Mouse (Mus musculus) ovary, postnatal 10 days (tissue): ENCODE measurements around the gene Rdh1.
"Not testable (repeated sequence)": the region's sequence is repeated elsewhere in the genome, so short reads cannot be mapped to it uniquely, and the experiment has no call there.

Experiments used
- DNase-seq: peaks from one replicate; pipeline ENCODE4 v3.0.0; 2022; ENCODE audit warnings: low spot score

The Rdh1 gene

GRCm38 (mm10) chr10:127750136-127750777 lies 9.3 kb upstream of the Rdh1 start:
- DNase-seq: no peak

- no peak for DNase-seq
Observed at GRCm38 (mm10) chr10:127751548-127751947, 8.0 kb upstream of the Rdh1 start, which contains the start of gene Gpr182. TSS of gene Gpr182 (minus strand) at chr10:127751732.

- DNase-seq: no peak
Observed at GRCm38 (mm10) chr10:127754566-127755166, 4.9 kb upstream of the Rdh1 start.

GRCm38 (mm10) chr10:127755246-127755645 lies 4.3 kb upstream of the Rdh1 start:
- DNase-seq: no peak

GRCm38 (mm10) chr10:127755770-127756468 lies 3.6 kb upstream of the Rdh1 start:
- DNase-seq: no peak

GRCm38 (mm10) chr10:127762926-127763325 lies 3.4 kb downstream of the Rdh1 start:
- not testable (repeated sequence) for DNase-seq

- no peak for DNase-seq
Observed at GRCm38 (mm10) chr10:127763914-127764680, 4.6 kb downstream of the Rdh1 start.

GRCm38 (mm10) chr10:127766564-127766963 lies 7.0 kb downstream of the Rdh1 start:
- DNase-seq: no peak

GRCm38 (mm10) chr10:127776011-127776410 lies 16.5 kb downstream of the Rdh1 start, which contains the start of gene Rdh9:
TSS of gene Rdh9 (plus strand) at chr10:127776386.
- no peak for DNase-seq

GRCm38 (mm10) chr10:127782321-127782720 lies 22.8 kb downstream of the Rdh1 start:
- not testable (repeated sequence) for DNase-seq

GRCm38 (mm10) chr10:127785411-127785810 lies 25.9 kb downstream of the Rdh1 start:
- not testable (repeated sequence) for DNase-seq

GRCm38 (mm10) chr10:127799295-127799694 lies 39.8 kb downstream of the Rdh1 start:
- no peak for DNase-seq

- no peak for DNase-seq
Observed at GRCm38 (mm10) chr10:127800891-127801290, 41.4 kb downstream of the Rdh1 start, which contains the start of gene Rdh16. TSS of gene Rdh16 (plus strand) at chr10:127801152.

GRCm38 (mm10) chr10:127801612-127802011 lies 42.1 kb downstream of the Rdh1 start:
- DNase-seq: no peak

- DNase-seq: no peak
Observed at GRCm38 (mm10) chr10:127802236-127802635, 42.7 kb downstream of the Rdh1 start.

- no peak for DNase-seq
Observed at GRCm38 (mm10) chr10:127804416-127804815, 44.9 kb downstream of the Rdh1 start.

- no peak for DNase-seq
Observed at GRCm38 (mm10) chr10:127815888-127816287, 56.4 kb downstream of the Rdh1 start.

- DNase-seq: not testable (repeated sequence)
Observed at GRCm38 (mm10) chr10:127817268-127817910, 57.9 kb downstream of the Rdh1 start.
